Mouse (Mus musculus): ENCODE results near the gene Esyt1.

Esyt1 gene

GRCm38 (mm10) chr10:128488776-128489175 lies 36.9 kb downstream of the Esyt1 start:
- DNase-seq (ENCODE audit: low read depth, low spot score) = no peak

DNA sequence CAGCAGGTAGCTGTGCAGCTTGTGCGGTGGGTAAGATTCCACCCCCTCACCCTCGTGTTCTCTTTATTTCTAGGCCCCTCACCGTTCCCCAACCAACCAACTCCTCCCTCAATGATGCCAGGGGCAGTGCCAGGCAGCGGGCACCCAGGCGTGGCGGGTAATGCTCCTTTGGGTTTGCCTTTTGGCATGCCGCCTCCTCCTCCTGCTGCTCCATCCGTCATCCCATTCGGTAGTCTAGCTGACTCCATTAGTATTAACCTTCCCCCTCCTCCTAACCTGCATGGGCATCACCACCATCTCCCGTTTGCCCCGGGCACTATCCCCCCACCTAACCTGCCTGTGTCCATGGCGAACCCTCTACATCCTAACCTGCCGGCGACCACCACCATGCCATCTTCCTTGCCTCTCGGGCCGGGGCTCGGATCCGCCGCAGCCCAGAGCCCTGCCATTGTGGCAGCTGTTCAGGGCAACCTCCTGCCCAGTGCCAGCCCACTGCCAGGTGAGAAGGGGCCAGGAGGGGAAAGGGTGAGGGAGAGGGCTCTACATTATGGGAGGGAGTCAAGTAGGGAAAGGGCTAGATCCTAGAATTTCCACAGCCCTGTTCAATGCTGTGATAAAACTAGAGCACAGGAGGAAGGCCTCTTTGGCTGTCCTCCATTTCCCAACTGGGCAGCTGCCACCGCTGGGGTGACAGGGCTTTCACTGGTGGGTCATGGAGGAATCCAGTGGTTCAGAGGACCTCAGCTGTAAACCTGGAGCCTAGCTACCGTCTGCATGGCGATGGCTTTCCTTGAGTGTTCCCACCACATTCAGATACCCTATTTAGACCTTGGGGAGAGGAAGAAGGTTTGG lies 37.6 kb downstream of the Esyt1 start:
- DNase-seq (ENCODE audit: low read depth, low spot score) = no peak

DNA sequence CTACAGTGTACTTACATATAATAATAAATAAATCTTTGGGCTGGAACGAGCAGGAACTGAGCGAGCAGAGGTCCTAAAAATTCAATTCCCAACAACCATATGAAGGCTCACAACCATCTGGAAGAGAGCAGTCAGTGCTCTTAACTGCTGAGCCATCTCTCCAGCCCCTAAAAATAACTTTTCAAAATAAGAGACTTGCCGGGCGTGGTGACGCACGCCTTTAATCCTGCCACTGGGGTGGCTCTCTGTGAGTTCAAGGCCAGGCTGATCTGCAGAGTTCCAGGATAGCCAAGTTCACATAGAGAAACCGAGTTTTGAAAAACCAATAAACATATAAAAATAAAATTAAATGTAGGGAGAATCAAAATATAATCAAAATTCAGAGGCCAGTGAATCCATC lies 39.3 kb downstream of the Esyt1 start:
- no peak for DNase-seq (ENCODE audit: low read depth, low spot score)

GRCm38 (mm10) chr10:128474366-128474765 lies 51.3 kb downstream of the Esyt1 start:
- DNase-seq (ENCODE audit: low read depth, low spot score) = no peak

DNA sequence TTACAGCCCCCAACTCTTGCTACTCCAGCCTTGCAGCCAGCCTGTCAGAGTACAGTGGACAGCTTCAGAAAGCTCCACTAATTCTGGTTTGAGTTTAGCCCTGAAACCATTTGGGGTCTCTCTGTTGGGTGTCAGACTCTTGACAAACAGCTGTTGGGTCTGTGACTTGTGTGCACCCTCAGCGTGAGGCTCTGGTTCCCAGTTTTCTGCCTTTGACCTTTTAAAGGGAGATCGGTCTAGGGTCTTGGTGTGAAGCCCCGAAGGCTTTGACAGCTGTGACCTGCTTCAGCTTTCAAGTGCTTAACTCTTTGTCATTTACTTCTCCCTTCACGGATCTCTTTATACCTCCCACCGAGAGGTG lies 65.4 kb downstream of the Esyt1 start:
- DNase-seq (ENCODE audit: low read depth, low spot score) = no peak
